Mouse (Mus musculus): ENCODE results near the gene 5730507C01Rik.
"Not testable (repeated sequence)": the region's sequence is repeated elsewhere in the genome, so short reads cannot be mapped to it uniquely, and the experiment has no call there.

5730507C01Rik gene

GRCm38 (mm10) chr12:18514171-18514570, at the start of gene 5730507C01Rik:
TSS of gene 5730507C01Rik (plus strand) at chr12:18514510.
- peak; percentile 20 for DNase-seq

GRCm38 (mm10) chr12:18514616-18515015, 306 bp downstream of the 5730507C01Rik start:
- DNase-seq = not testable (repeated sequence)

GRCm38 (mm10) chr12:18515077-18515476, 767 bp downstream of the 5730507C01Rik start:
- DNase-seq = not testable (repeated sequence)

Data from right cerebral cortex, postnatal 14 days (tissue).